ENCODE assay signal across 24 mouse cellular contexts in genomic region chr2:166432531-166432930, GRCm38 (mm10).
DNase-seq lines count a peak whose midpoint lies in the region; ATAC-seq and TF ChIP-seq lines count a peak whose summit lies in the region.
"Had no signal": no experiment of that assay in that cellular context is flagged by ENCODE, and none has a peak within 500 bp of the region (broad histone marks: within the 10 kb centered on the region; RNA-seq: fewer than 3 reads in every experiment).

No protein-coding gene starts in this region.

- 54% methylated on average over 8 of the region's 8 CpGs for WGBS in intestine, embryonic 14.5 days
- 70% methylated on average over 8 of the region's 8 CpGs for WGBS in intestine, postnatal 0 days
- WGBS in embryonic facial prominence, embryonic 12.5 days: 51% methylated on average over 8 of the region's 8 CpGs

- no peak for ATAC-seq in intestine, embryonic 14.5 days (replicated peaks; ENCODE audit: low FRiP score, low TSS enrichment, low read depth)
- no peak for ATAC-seq in intestine, postnatal 0 days
- ATAC-seq in embryonic facial prominence, embryonic 12.5 days (ENCODE audit: insufficient number of reproducible peaks, insufficient read depth, low FRiP score, low TSS enrichment): no peak
- ATAC-seq: Patski had no signal

- no peaks in the 10 kb centered on the region for H3K9me3 ChIP-seq in intestine, embryonic 14.5 days (ENCODE audit: control insufficient read depth, low read length)
- H3K9me3 ChIP-seq in intestine, postnatal 0 days (ENCODE audit: control insufficient read depth): no peaks in the 10 kb centered on the region
- no peaks in the 10 kb centered on the region for H3K9me3 ChIP-seq in embryonic facial prominence, embryonic 12.5 days
- H3K9me3 ChIP-seq: embryonic facial prominence, embryonic 15.5 days; heart, embryonic 15.5 days; midbrain, embryonic 12.5 days had no signal

- peak overlapping the region; percentile 76; the same call in 1 of the 2 replicates for H3K27ac ChIP-seq in intestine, embryonic 14.5 days (ENCODE audit: low read depth)
- H3K27ac ChIP-seq in intestine, postnatal 0 days (ENCODE audit: low read depth, low read length): no peak overlapping the region
- H3K27ac ChIP-seq in embryonic facial prominence, embryonic 12.5 days: peak overlapping the region; percentile 6; the same call in 1 of the 2 replicates
- H3K27ac ChIP-seq: embryonic facial prominence, embryonic 15.5 days; liver, embryonic 14.5 days; midbrain, embryonic 12.5 days had no signal

- no peak overlapping the region for H3K4me3 ChIP-seq in intestine, embryonic 14.5 days (ENCODE audit: low read depth, low read length)
- H3K4me3 ChIP-seq in intestine, postnatal 0 days (ENCODE audit: low read depth, low read length): no peak overlapping the region
- no peak overlapping the region for H3K4me3 ChIP-seq in embryonic facial prominence, embryonic 12.5 days
- H3K4me3 ChIP-seq: embryonic facial prominence, embryonic 15.5 days; heart, embryonic 15.5 days; midbrain, embryonic 12.5 days had no signal

- no peaks in the 10 kb centered on the region for H3K36me3 ChIP-seq in intestine, embryonic 14.5 days (ENCODE audit: control insufficient read depth, insufficient read depth, low read length)
- H3K36me3 ChIP-seq in intestine, postnatal 0 days (ENCODE audit: control insufficient read depth, insufficient read depth): no peaks in the 10 kb centered on the region
- H3K36me3 ChIP-seq in embryonic facial prominence, embryonic 12.5 days: no peaks in the 10 kb centered on the region
- H3K36me3 ChIP-seq: embryonic facial prominence, embryonic 15.5 days; G1E; heart, embryonic 15.5 days; midbrain, embryonic 12.5 days had no signal

- no peak for TF ChIP-seq CTCF in intestine, postnatal 0 days (IDR thresholded peaks at IDR 0.05; ENCODE audit: low read depth)

- no peak overlapping the region for H3K4me2 ChIP-seq in intestine, embryonic 14.5 days (ENCODE audit: low read length)
- no peak overlapping the region for H3K4me2 ChIP-seq in intestine, postnatal 0 days (replicated peaks; ENCODE audit: low read depth)
- H3K4me2 ChIP-seq in embryonic facial prominence, embryonic 12.5 days (replicated peaks): no peak overlapping the region
- H3K4me2 ChIP-seq: embryonic facial prominence, embryonic 15.5 days; heart, embryonic 15.5 days; lung, embryonic 14.5 days; midbrain, embryonic 12.5 days had no signal

- H3K9ac ChIP-seq in intestine, embryonic 14.5 days (ENCODE audit: low read length): no peak overlapping the region
- H3K9ac ChIP-seq in intestine, postnatal 0 days (ENCODE audit: low read depth, low read length): no peak overlapping the region
- H3K9ac ChIP-seq in embryonic facial prominence, embryonic 12.5 days: no peak overlapping the region
- H3K9ac ChIP-seq: embryonic facial prominence, embryonic 15.5 days; heart, embryonic 15.5 days; liver, embryonic 14.5 days; lung, embryonic 14.5 days; midbrain, embryonic 12.5 days had no signal

- H3K27me3 ChIP-seq in intestine, embryonic 14.5 days (replicated peaks; ENCODE audit: control insufficient read depth, insufficient read depth, low read length): no peaks in the 10 kb centered on the region
- H3K27me3 ChIP-seq in intestine, postnatal 0 days (replicated peaks; ENCODE audit: control insufficient read depth, insufficient read depth, low read length): no peaks in the 10 kb centered on the region
- no peaks in the 10 kb centered on the region for H3K27me3 ChIP-seq in embryonic facial prominence, embryonic 12.5 days
- H3K27me3 ChIP-seq: embryonic facial prominence, embryonic 15.5 days; heart, embryonic 15.5 days; Patski had no signal

- peak; percentile 36 to 41 for DNase-seq in frontal cortex, adult 2 months (ENCODE audit: extremely low spot score in 1 of 2, low spot score in 1 of 2)
- DNase-seq in frontal cortex, postnatal 10 days (ENCODE audit: low spot score in 2 of 2): no peak
- DNase-seq in intestine, embryonic 14.5 days (ENCODE audit: low spot score): no peak
- peak; percentile 72 for DNase-seq in brain, adult 2 months (ENCODE audit: low read depth, low spot score)
- DNase-seq in adrenal gland, adult (ENCODE audit: inconsistent age in 2 of 2, low spot score in 1 of 2): no peak
- DNase-seq: adrenal gland, adult 2 months; B cell, adult 2 months; cerebellum, adult 18-20 months; cerebellum, postnatal 36 days; embryo, embryonic 11 days; gastrocnemius, postnatal 10 days; heart, postnatal 4 days; kidney, adult 18-20 months; kidney, postnatal 4 days; layer of hippocampus, adult 9-11 months; lung, embryonic 14.5 days had no signal

- H3K4me1 ChIP-seq in intestine, embryonic 14.5 days (replicated peaks; ENCODE audit: control insufficient read depth, insufficient read depth, low read length): peaks cover 36% of the 10 kb centered on the region
- H3K4me1 ChIP-seq in intestine, postnatal 0 days (replicated peaks; ENCODE audit: control insufficient read depth, insufficient read depth, low read length): 0 out of 2 replicates have a peak, but pooled peaks cover 2% of the 10 kb centered on the region
- H3K4me1 ChIP-seq in embryonic facial prominence, embryonic 12.5 days: peaks cover 38% of the 10 kb centered on the region

Comparison
In these comparisons a context has a peak if more than half of its experiments do, and no peak if none do; other contexts are left out.
1. DNase-seq: peak in frontal cortex, adult 2 months (2 of 2) and brain, adult 2 months (single experiment); none in frontal cortex, postnatal 10 days (0 of 2), intestine, embryonic 14.5 days (single experiment) and adrenal gland, adult (0 of 2).